Comparison of ENCODE assay signal across 14 mouse cellular contexts in the genomic region with DNA sequence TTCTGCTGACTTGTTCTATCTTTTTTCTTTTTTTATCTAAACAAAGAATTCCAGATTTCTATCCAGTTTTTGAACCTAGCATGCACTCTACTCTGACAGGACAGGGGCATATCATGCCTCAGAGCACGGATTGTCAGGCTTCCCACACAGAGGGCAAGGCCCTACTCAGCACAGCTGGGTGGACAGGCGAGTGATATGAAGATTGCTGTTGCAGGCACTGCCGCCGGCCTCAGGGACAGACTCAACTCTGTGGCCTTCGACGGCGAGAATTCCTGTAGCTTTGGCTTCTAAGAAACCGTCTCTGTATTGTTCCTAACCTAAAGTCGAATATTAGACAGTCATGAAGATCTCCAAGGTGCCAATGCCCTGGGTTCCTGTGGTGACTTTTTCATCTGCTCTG. TPM values are rescaled to one million over a fixed set of nuclear protein-coding genes. Genes with fewer than 3 reads are reported as not detected.
DNase-seq lines count a peak whose midpoint lies in the region; ATAC-seq lines count a peak whose summit lies in the region.
"Had no signal": no experiment of that assay in that cellular context is flagged by ENCODE, and none has a peak within 500 bp of the region (broad histone marks: within the 10 kb centered on the region; RNA-seq: fewer than 3 reads in every experiment).

No protein-coding gene starts in this region.

- no peaks in the 10 kb centered on the region for H3K27me3 ChIP-seq in kidney, embryonic 14.5 days (ENCODE audit: control insufficient read depth, insufficient read depth, low read length)
- no peaks in the 10 kb centered on the region for H3K27me3 ChIP-seq in neural tube, embryonic 13.5 days
- H3K27me3 ChIP-seq in neural tube, embryonic 15.5 days (replicated peaks), result no peaks in the 10 kb centered on the region
- H3K27me3 ChIP-seq in intestine, embryonic 15.5 days (replicated peaks), result no peaks in the 10 kb centered on the region
- no peaks in the 10 kb centered on the region for H3K27me3 ChIP-seq in midbrain, embryonic 14.5 days (ENCODE audit: control insufficient read depth, insufficient read depth, low read length)
- H3K27me3 ChIP-seq: Patski had no signal

- no peaks in the 10 kb centered on the region for H3K9me3 ChIP-seq in kidney, embryonic 14.5 days (ENCODE audit: control insufficient read depth, low read length)
- H3K9me3 ChIP-seq in neural tube, embryonic 13.5 days, result no peaks in the 10 kb centered on the region
- H3K9me3 ChIP-seq in neural tube, embryonic 15.5 days (replicated peaks), result no peaks in the 10 kb centered on the region
- H3K9me3 ChIP-seq in intestine, embryonic 15.5 days, result no peaks in the 10 kb centered on the region
- H3K9me3 ChIP-seq in midbrain, embryonic 14.5 days (ENCODE audit: control insufficient read depth, low read length), result no peaks in the 10 kb centered on the region

- no peak overlapping the region for H3K9ac ChIP-seq in kidney, embryonic 14.5 days (ENCODE audit: low read depth, low read length)
- no peak overlapping the region for H3K9ac ChIP-seq in neural tube, embryonic 13.5 days
- no peak overlapping the region for H3K9ac ChIP-seq in neural tube, embryonic 15.5 days (replicated peaks)
- no peak overlapping the region for H3K9ac ChIP-seq in intestine, embryonic 15.5 days
- H3K9ac ChIP-seq in midbrain, embryonic 14.5 days (replicated peaks; ENCODE audit: low read length), result no peak overlapping the region
- H3K9ac ChIP-seq: liver, embryonic 14.5 days had no signal

- H3K4me2 ChIP-seq in kidney, embryonic 14.5 days (replicated peaks; ENCODE audit: low read depth, low read length), result no peak overlapping the region
- H3K4me2 ChIP-seq in neural tube, embryonic 13.5 days, result no peak overlapping the region
- H3K4me2 ChIP-seq in neural tube, embryonic 15.5 days, result no peak overlapping the region
- H3K4me2 ChIP-seq in intestine, embryonic 15.5 days (replicated peaks), result no peak overlapping the region
- no peak overlapping the region for H3K4me2 ChIP-seq in midbrain, embryonic 14.5 days (ENCODE audit: low read length)

- no peak overlapping the region for H3K4me3 ChIP-seq in kidney, embryonic 14.5 days (ENCODE audit: low read length)
- H3K4me3 ChIP-seq in neural tube, embryonic 13.5 days, result no peak overlapping the region
- no peak overlapping the region for H3K4me3 ChIP-seq in neural tube, embryonic 15.5 days (replicated peaks)
- H3K4me3 ChIP-seq in intestine, embryonic 15.5 days (replicated peaks), result no peak overlapping the region
- no peak overlapping the region for H3K4me3 ChIP-seq in midbrain, embryonic 14.5 days (replicated peaks; ENCODE audit: low read depth, low read length)

- H3K36me3 ChIP-seq in kidney, embryonic 14.5 days (ENCODE audit: control insufficient read depth, insufficient read depth, low read length), result no peaks in the 10 kb centered on the region
- H3K36me3 ChIP-seq in neural tube, embryonic 13.5 days, result no peaks in the 10 kb centered on the region
- no peaks in the 10 kb centered on the region for H3K36me3 ChIP-seq in neural tube, embryonic 15.5 days
- no peaks in the 10 kb centered on the region for H3K36me3 ChIP-seq in intestine, embryonic 15.5 days
- H3K36me3 ChIP-seq in midbrain, embryonic 14.5 days (ENCODE audit: control insufficient read depth, insufficient read depth, low read length), result no peaks in the 10 kb centered on the region

- peak; percentile 32; the same call in 1 of the 2 replicates for ATAC-seq in kidney, embryonic 14.5 days (ENCODE audit: low FRiP score, low TSS enrichment)
- ATAC-seq in neural tube, embryonic 13.5 days (ENCODE audit: low read depth), result no peak
- ATAC-seq in neural tube, embryonic 15.5 days (ENCODE audit: low FRiP score), result no peak
- ATAC-seq in intestine, embryonic 15.5 days, result peak; percentile 73; the same call in 1 of the 2 replicates
- ATAC-seq in midbrain, embryonic 14.5 days (ENCODE audit: low FRiP score, low TSS enrichment), result no peak
- ATAC-seq: CD4-positive, CD25-positive, alpha-beta regulatory T cell, adult 4 months; midbrain, embryonic 16.5 days; Patski had no signal

- H3K4me1 ChIP-seq in kidney, embryonic 14.5 days (ENCODE audit: control insufficient read depth, insufficient read depth, low read length), result no peaks in the 10 kb centered on the region
- H3K4me1 ChIP-seq in neural tube, embryonic 13.5 days (replicated peaks), result no peaks in the 10 kb centered on the region
- H3K4me1 ChIP-seq in neural tube, embryonic 15.5 days, result no peaks in the 10 kb centered on the region
- H3K4me1 ChIP-seq in intestine, embryonic 15.5 days (replicated peaks), result peaks cover 7% of the 10 kb centered on the region; the same call in 1 of the 2 replicates
- no peaks in the 10 kb centered on the region for H3K4me1 ChIP-seq in midbrain, embryonic 14.5 days (ENCODE audit: control insufficient read depth, insufficient read depth, low read length)

- DNase-seq in kidney, postnatal 10 days, result no peak
- peak; percentile 46 for DNase-seq in testis, postnatal 10 days (ENCODE audit: low spot score)
- no peak for DNase-seq in midbrain, embryonic 14.5 days
- no peak for DNase-seq in adrenal gland, adult 18-20 months (ENCODE audit: low spot score in 2 of 2)
- DNase-seq: adrenal gland, postnatal 36 days; cerebellum, adult 18-20 months had no signal

- H3K27ac ChIP-seq in kidney, embryonic 14.5 days (ENCODE audit: low read depth, low read length), result peak overlapping the region; percentile 1; the same call in 1 of the 2 replicates
- H3K27ac ChIP-seq in neural tube, embryonic 13.5 days (replicated peaks), result peak overlapping the region; percentile 28; the same call in 1 of the 2 replicates
- H3K27ac ChIP-seq in neural tube, embryonic 15.5 days (replicated peaks), result no peak overlapping the region; the same call in 1 of the 2 replicates
- peak overlapping the region; percentile 93 for H3K27ac ChIP-seq in intestine, embryonic 15.5 days
- no peak overlapping the region for H3K27ac ChIP-seq in midbrain, embryonic 14.5 days (replicated peaks; ENCODE audit: low read depth, low read length)
- H3K27ac ChIP-seq: liver, embryonic 14.5 days had no signal

- WGBS in kidney, embryonic 14.5 days, result 67% methylated on average over 9 of the region's 9 CpGs
- WGBS in neural tube, embryonic 13.5 days, result 80% methylated on average over 9 of the region's 9 CpGs
- 74% methylated on average over 9 of the region's 9 CpGs for WGBS in neural tube, embryonic 15.5 days
- 59% methylated on average over 9 of the region's 9 CpGs for WGBS in intestine, embryonic 15.5 days
- 80% methylated on average over 9 of the region's 9 CpGs for WGBS in midbrain, embryonic 14.5 days

RNA-seq across cellular contexts. Expression of a gene that starts 20.0 kb away (rescaled TPM):
- 19.8 and 22.0 TPM in 2 replicates for polyA plus RNA-seq in kidney, embryonic 14.5 days (2014; fragmentation: Nextera tagmentation; extraction: Ambion mirVana)
- polyA plus RNA-seq in neural tube, embryonic 13.5 days (2015; fragmentation: Nextera tagmentation; extraction: Ambion mirVana), result 31.7 and 35.0 TPM in 2 replicates
- polyA plus RNA-seq in neural tube, embryonic 15.5 days (2015; fragmentation: Nextera tagmentation; extraction: Ambion mirVana), result 28.5 and 54.7 TPM in 2 replicates
- 274 and 282 TPM in 2 replicates for polyA plus RNA-seq in intestine, embryonic 15.5 days (2015; fragmentation: Nextera tagmentation; extraction: Ambion mirVana)
- 1.6 and 11.4 TPM in 2 replicates for polyA plus RNA-seq in midbrain, embryonic 14.5 days (2014; fragmentation: Nextera tagmentation; extraction: Ambion mirVana)
- 10 to 100 TPM; 20.4 to 44.9 TPM for total RNA-seq in adrenal gland, adult 18-20 months (2021)
- polyA plus RNA-seq: CD4-positive, CD25-positive, alpha-beta regulatory T cell, adult 4 months had no signal

Comparison
In these comparisons a context has a peak if more than half of its experiments do, and no peak if none do; other contexts are left out.
1. H3K27ac ChIP-seq: peak in kidney, embryonic 14.5 days (single experiment), neural tube, embryonic 13.5 days (single experiment) and intestine, embryonic 15.5 days (single experiment); none in neural tube, embryonic 15.5 days (single experiment) and midbrain, embryonic 14.5 days (single experiment).
2. ATAC-seq: peak in kidney, embryonic 14.5 days (single experiment) and intestine, embryonic 15.5 days (single experiment); none in neural tube, embryonic 13.5 days (single experiment), neural tube, embryonic 15.5 days (single experiment) and midbrain, embryonic 14.5 days (single experiment).